Mouse (Mus musculus) urinary bladder, postnatal 14 days (tissue): ENCODE measurements around the gene Ccnd2.
A peak's percentile ranks its signal among the peaks of the same experiment; 100 is the strongest.

Source experiments
- DNase-seq: peaks from one replicate; pipeline ENCODE4 v3.0.0; 2021; ENCODE audit warnings: low spot score

The Ccnd2 gene

DNA sequence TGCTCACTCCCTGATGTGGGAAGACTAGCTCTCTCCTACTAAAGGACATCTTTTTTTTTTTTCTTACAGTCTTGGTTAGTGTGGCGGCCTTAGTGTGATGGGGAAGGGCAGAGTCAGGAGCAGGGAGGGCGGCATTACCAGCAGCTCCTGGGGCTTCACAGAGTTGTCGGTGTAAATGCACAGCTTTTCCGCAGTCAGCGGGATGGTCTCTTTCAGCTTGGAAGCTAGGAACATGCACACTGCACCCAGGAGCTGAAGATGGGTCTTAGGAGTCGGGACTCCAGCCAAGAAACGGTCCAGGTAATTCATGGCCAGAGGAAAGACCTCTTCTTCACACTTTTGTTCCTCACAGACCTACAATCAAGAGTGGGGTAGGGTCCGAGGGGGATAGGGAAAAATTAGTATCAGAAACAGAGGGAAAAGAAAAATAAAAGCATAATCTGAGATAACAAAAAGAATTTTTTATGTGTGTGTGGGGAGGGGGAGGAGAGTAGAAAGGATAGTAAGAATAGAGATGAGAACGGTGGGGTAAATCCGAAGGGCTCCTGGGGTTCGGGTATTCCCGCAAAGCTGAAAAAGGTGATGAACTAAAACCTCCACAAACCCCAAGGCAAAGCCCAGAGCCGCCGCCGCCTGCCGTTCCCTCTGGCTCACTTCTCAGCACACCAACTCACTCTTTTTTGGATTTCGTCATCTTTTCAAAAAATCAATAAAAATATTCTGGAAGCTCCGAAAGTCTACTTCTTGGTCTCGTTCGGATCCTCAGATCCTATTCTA lies 3.3 kb downstream of the Ccnd2 start:
- peak; percentile 47 for DNase-seq

DNA sequence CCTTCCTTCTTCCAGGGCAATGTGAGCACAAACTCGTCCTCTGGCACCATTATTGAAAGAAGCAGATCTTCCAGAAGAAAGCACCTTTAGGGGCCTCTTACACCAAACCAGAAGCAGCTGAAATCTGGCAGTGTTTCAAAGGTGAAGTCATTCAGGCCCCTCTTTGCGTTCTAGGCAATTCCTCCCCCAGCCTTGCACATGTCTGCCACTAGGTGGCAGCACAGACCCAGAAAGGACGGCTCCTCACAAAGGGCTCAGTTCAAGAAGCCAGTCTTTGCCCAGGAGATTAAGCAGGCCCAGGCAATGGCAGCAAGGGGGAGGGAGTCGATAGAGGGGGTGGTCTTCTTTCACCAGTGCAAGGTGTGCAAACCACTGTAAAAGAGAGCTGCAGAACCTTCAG lies 4.3 kb downstream of the Ccnd2 start:
- peak; percentile 87 for DNase-seq

DNA sequence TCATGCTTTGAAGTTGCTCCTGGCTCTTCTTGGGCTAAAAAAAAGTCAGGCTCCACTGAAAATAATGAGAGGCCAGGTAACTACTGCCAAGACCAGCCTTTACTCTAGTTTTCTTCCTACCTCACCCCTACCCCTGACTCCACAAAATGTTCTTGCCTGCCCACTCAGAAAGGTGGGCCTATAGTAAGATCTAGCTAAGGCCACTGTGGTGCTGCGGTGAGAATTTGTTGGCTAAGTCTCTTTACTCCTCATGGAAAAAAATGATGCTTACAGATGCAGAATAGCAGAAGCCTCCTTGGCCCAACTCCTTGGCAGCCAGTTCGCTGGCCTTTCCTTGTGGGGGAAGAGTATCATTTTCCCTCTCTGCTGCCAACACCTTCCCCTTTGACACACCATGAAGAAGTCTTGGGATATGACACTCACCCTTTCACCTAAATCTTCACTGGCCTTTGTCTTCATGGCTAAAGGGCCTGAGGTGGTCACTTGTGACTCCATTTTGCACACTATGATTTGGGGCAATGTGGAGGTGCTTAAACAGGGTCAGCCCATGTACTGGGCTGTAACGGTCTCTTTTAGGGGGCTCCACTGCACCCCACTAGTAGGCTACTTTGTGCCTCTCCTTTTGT lies 5.6 kb downstream of the Ccnd2 start:
- no peak for DNase-seq

DNA sequence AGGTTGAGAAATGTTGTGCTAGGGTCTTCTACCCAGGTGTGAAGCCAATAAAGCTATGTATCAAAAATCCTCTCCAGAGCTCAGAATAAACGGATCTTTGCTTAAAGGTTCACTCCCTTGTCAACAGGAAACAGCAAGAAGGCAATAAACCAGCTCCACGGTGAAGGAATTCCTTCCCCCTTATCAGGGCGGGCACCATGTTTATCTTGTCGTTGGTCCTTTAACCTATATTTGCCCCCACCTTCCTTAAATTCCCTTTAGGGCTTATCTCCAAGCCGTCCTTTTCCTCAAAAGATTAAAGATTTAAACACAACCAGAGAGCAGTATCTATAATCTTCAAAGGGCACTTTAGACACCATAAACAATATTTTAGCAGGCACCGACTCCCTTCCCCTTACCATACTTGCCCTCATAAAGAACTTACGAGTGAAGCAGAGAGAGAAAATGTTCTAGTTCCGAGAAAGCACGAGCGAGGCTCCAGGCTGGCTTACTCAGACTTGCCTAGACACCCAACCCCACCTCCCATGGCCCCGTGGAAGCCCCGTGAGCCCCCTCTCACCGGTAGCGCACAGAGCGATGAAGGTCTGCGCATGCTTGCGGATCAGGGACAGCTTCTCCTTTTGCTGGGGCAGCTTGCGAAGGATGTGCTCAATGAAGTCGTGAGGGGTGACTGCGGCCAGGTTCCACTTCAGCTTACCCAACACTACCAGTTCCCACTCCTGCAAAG lies 6.4 kb downstream of the Ccnd2 start:
- DNase-seq, result no peak

GRCm38 (mm10) chr6:127143576-127144288 lies 8.3 kb downstream of the Ccnd2 start:
- no peak for DNase-seq

GRCm38 (mm10) chr6:127143124-127143520 lies 8.9 kb downstream of the Ccnd2 start:
- no peak for DNase-seq

DNA sequence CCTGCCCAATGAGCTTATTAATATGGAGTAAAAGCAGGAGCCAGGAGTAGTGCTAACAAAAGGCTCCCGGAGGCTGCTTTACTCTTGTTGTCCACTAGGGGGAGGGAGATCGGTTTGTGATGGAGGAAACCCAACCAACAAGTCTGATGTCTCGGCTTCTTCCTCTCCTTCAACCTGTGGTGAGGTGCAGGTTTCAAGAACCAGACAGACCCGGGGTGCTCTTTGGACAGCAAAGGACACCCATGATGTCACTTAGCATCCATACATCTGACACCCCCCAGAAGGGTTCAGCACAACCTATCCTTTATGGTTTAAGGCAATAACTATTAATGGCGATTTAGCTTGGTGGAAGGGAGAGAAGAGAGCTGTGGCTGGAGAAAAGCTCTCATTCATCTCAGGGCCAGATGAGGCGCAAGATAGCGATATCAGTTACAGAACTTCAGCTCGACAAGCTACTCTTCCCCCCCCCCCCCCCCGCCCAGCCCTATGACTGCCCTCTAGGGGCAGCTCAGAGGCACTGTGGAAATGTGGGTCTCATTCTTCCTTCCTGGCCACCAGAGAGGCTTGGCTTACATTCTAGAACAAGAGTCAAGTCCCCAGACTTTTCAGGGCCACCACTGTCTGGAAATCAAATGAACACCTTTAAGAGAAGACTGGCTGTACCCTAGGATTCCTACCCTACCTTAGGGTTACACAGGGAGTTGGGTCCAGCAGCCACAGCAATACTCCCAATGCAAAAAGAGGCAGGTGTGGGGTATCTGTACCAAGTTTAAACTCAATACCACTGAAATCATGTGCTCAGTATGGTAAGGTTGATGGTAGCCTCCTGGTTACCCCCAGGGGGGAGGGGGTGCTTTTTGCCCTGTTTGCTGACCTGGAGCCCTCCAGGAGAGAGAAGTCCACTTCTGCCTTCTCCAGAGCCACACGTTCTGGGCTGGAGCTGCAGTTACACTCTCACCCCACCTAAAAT lies 9.6 kb downstream of the Ccnd2 start:
- peak; percentile 59 for DNase-seq

DNA sequence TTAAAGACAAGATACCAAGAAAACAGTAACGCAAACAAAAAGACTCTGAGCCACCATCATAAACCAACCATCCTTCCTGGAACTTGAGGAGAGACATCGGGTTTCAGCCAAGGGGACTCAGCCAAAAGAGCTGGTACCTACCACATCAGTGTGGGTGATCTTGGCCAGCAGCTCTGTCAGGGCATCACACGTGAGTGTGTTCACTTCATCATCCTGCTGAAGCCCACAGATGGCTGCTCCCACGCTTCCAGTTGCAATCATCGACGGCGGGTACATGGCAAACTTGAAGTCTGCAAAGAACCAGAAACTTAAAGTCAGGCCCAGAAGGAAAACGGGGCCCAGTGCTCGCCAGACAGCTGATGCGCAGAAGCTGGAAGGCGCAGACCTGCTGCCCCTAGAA lies 13.0 kb downstream of the Ccnd2 start:
- DNase-seq, result no peak

- no peak for DNase-seq
These were observed 18.4 kb downstream of the Ccnd2 start for GRCm38 (mm10) chr6:127133433-127134245.

GRCm38 (mm10) chr6:127132719-127133118 lies 19.3 kb downstream of the Ccnd2 start:
- DNase-seq, result no peak

- DNase-seq, result no peak
These were observed 20.0 kb downstream of the Ccnd2 start for GRCm38 (mm10) chr6:127131946-127132345.

- no peak for DNase-seq
These were observed 21.6 kb downstream of the Ccnd2 start for GRCm38 (mm10) chr6:127130377-127130776.

DNA sequence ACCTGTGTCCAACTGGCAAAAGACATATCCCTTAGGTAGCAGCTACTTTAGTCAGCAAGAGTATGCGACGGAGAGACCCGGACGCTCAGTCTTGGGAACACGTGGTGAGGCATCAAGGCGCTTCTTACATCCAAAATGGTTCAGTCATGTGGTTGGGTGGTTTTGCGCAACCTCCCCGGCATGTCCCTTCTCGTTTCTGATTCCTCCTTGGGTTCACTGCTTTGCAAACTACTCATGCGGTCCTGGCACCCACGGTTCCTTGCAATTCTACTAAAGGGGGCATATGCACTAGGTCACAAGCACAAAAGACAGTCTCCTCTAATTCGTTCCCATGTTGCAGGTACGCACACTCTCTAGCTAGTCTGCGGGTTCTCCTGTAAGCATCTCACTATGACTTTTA lies 22.3 kb downstream of the Ccnd2 start:
- no peak for DNase-seq

DNA sequence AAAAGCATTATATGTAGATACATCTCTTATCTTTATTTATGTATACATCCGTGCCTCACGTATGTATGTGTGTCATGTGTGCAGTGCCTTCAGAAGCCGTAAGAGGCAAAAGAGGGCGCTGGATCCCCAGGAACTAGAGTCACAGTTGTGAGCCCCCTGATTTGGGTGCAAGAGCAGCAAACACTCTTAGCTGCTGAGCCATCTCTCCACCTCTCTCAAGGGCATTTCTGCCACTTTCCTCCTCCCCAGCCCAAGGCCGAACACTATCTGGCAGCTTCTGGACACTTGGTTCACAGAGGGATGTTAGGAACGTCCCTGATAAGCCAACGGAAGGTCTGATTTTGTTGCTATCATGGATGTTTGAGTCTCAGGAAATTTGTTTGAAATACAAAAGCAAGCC lies 28.5 kb downstream of the Ccnd2 start:
- no peak for DNase-seq

GRCm38 (mm10) chr6:127122996-127123395 lies 29.0 kb downstream of the Ccnd2 start:
- no peak for DNase-seq

GRCm38 (mm10) chr6:127122221-127122806 lies 29.7 kb downstream of the Ccnd2 start:
- DNase-seq, result no peak

DNA sequence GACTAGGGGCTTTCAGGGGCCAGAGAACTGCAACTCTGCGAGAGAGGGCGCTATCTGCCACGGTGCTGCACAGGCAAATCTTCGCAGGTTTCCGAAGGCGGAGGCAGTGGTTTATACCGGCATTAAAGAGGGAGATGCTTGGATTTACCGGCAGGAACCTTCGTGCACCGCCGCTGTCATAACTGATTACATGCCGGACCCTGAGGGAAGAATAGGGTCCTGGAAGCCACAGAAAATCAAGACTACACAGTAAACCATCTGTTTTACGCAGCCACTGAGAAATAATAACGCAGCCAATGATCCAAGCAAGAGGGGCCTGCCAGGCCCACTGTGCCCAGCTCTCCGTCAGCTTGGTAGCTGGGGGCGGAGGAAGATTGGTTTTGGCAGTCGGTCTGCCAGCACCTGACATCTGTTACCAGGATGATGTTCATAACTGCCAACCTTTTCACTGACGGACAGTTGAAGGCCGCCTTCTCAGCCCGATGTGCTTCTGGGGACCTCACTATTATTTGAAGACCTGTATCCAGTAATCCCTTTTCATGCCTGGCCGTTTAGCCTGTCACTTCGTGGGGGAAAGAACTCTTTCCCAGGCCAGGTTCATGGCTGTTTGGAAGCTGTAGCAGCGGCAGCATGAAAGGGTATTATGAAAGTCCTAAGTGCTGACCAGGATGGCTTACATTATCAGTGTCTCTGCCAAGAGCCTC lies 37.1 kb downstream of the Ccnd2 start:
- no peak for DNase-seq

DNA sequence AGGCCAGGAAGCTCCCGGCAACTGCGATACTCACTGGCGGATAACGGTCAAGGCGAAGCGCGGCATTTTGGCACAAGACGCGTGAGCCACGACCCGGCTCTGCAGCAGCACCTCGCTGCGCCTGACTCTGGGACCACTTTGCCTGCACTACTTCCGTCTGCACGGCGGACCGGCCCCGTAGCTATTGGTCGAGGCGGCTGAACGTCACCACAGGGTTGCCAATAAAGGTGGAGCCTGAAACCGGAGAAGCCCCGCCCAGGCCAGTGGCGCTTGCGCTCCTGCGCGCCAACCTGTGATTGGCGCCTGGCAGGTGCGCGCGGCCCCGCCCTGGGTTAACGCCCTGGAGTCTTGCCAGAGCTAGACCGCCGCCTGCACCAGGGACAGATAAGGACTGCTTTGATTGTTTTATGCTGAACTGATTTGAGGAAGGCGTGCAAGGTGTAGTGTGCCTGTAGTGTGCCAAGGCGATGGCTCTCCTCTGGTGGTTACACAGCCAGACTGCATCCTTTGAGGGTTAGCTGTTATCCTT lies 42.5 kb downstream of the Ccnd2 start, which contains the start of gene Tigar:
Gene Tigar, minus strand, starts transcription at position 156 of the 529 bp plus-strand sequence.
- DNase-seq, result peak; percentile 93
